In the genomic region with DNA sequence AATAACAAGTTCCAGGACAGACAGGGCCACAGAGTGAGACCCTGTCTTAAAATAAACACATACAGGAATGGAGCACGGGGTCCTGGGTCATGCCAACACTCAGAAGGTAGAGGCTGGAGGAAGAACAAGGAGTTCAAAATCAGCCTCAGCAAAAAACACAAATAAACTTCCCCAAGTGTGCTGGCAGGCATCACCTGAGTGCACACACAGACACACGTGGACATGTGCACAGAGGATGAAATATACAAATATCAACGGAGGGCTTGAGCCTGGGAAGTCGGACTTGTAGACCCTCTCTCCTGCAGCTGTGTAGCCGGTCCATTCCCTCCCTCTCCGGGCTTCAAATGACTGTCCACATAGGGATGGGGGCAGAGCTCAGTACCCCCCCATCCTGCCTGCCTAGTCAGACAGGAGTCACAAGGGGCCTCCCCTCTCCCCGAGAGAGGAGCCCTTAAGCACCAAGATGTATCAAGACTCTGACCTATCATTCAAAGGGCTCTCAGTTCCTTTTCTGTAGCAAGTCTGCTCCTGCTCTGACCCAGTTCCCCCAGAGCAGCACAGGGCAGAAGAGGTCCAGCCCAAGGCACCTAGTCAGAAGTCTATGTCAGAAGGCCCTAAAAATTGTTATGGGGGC, we compare ENCODE assay signal across 8 mouse cellular contexts. TPM values are rescaled to one million over a fixed set of nuclear protein-coding genes. Genes with fewer than 3 reads are reported as not detected.
DNase-seq lines count a peak whose midpoint lies in the region; ATAC-seq and TF ChIP-seq lines count a peak whose summit lies in the region.

No protein-coding gene starts in this region.

- no peak for ATAC-seq in limb, embryonic 15.5 days (ENCODE audit: insufficient number of reproducible peaks, low FRiP score, low TSS enrichment, low read depth)
- no peak for ATAC-seq in stomach, postnatal 0 days (ENCODE audit: low FRiP score, low TSS enrichment)
- no peak for ATAC-seq in activated CD4-positive, CD25-positive, alpha-beta regulatory T cell, adult 4 months

- H3K4me2 ChIP-seq in limb, embryonic 15.5 days = peak overlapping the region; percentile 82
- peak overlapping the region; percentile 66 for H3K4me2 ChIP-seq in stomach, postnatal 0 days (replicated peaks; ENCODE audit: low read depth)

- H3K27me3 ChIP-seq in limb, embryonic 15.5 days = no peaks in the 10 kb centered on the region
- no peaks in the 10 kb centered on the region for H3K27me3 ChIP-seq in stomach, postnatal 0 days (ENCODE audit: control insufficient read depth, insufficient read depth, low read length)

- WGBS in limb, embryonic 15.5 days = 16% methylated on average over 7 of the region's 7 CpGs
- WGBS in stomach, postnatal 0 days = 11% methylated on average over 7 of the region's 7 CpGs

- no peaks in the 10 kb centered on the region for H3K9me3 ChIP-seq in limb, embryonic 15.5 days
- no peaks in the 10 kb centered on the region for H3K9me3 ChIP-seq in stomach, postnatal 0 days (ENCODE audit: control insufficient read depth, low read length)

- intact Hi-C loops in left cerebral cortex, postnatal 14 days (cut with DNase I) = no loop called here

- no peak for TF ChIP-seq EP300 in stomach, postnatal 0 days (optimal IDR thresholded peaks at IDR 0.05)

- TF ChIP-seq CTCF in stomach, postnatal 0 days (IDR thresholded peaks at IDR 0.05; ENCODE audit: low read depth) = no peak

- H3K27ac ChIP-seq in limb, embryonic 15.5 days = peak overlapping the region; percentile 99
- peak overlapping the region; percentile 99 for H3K27ac ChIP-seq in stomach, postnatal 0 days (replicated peaks)

- H3K36me3 ChIP-seq in limb, embryonic 15.5 days = no peaks in the 10 kb centered on the region; the same call in 1 of the 2 replicates
- no peaks in the 10 kb centered on the region for H3K36me3 ChIP-seq in stomach, postnatal 0 days (ENCODE audit: control insufficient read depth, insufficient read depth, low read length)

- 0 out of 2 replicates have a peak overlapping the region, but pooled peaks have one; percentile 29 for H3K9ac ChIP-seq in limb, embryonic 15.5 days
- H3K9ac ChIP-seq in stomach, postnatal 0 days (ENCODE audit: low read length) = peak overlapping the region; percentile 43

- H3K4me3 ChIP-seq in limb, embryonic 15.5 days = peak overlapping the region; percentile 96
- peak overlapping the region; percentile 90 for H3K4me3 ChIP-seq in stomach, postnatal 0 days (ENCODE audit: low read depth, low read length)

- peak; percentile 33 for DNase-seq in embryo, embryonic 11 days
- DNase-seq in embryo, embryonic 9.5 days (ENCODE audit: extremely low spot score) = no peak
- DNase-seq in thymus, postnatal 4 days = peak; percentile 36
- no peak for DNase-seq in thymus, postnatal 36 days
- no peak for DNase-seq in stomach, postnatal 0 days (ENCODE audit: low spot score)
- DNase-seq in left cerebral cortex, postnatal 14 days (ENCODE audit: low spot score in 2 of 2) = no peak

- peaks cover 78% of the 10 kb centered on the region for H3K4me1 ChIP-seq in limb, embryonic 15.5 days
- peaks cover 28% of the 10 kb centered on the region for H3K4me1 ChIP-seq in stomach, postnatal 0 days (replicated peaks; ENCODE audit: control insufficient read depth, insufficient read depth)

RNA-seq across cellular contexts. Expression of a gene that starts 3.3 kb away (rescaled TPM):
- 36.8 and 37.0 TPM in 2 replicates for polyA plus RNA-seq in limb, embryonic 15.5 days (2015; fragmentation: Nextera tagmentation; extraction: Ambion mirVana)
- 8.6 and 10.7 TPM in 2 replicates for polyA plus RNA-seq in stomach, postnatal 0 days (2015; fragmentation: Nextera tagmentation; extraction: Ambion mirVana)
- 10 to 100 TPM; 26.6 to 28.5 TPM for total RNA-seq in left cerebral cortex, postnatal 14 days (2021)
- polyA plus RNA-seq in activated CD4-positive, CD25-positive, alpha-beta regulatory T cell, adult 4 months (2017; shearing (Covaris generic)) = 10 to 100 TPM; 13.5 to 17.5 TPM

RNA-seq across cellular contexts. Expression of a gene that starts 3.6 kb away (rescaled TPM):
- polyA plus RNA-seq in limb, embryonic 15.5 days (2015; fragmentation: Nextera tagmentation; extraction: Ambion mirVana) = 87.0 and 103 TPM in 2 replicates
- polyA plus RNA-seq in stomach, postnatal 0 days (2015; fragmentation: Nextera tagmentation; extraction: Ambion mirVana) = 50.1 and 54.9 TPM in 2 replicates
- 100 to 1,000 TPM in 1 of 2 experiments, 10 to 100 TPM in 1; 89.7 to 101 TPM for total RNA-seq in left cerebral cortex, postnatal 14 days (2021)
- polyA plus RNA-seq in activated CD4-positive, CD25-positive, alpha-beta regulatory T cell, adult 4 months (2017; shearing (Covaris generic)) = 10 to 100 TPM; 42.8 to 46.3 TPM

RNA-seq across cellular contexts. Expression of a gene that starts 34.2 kb away (rescaled TPM):
- polyA plus RNA-seq in limb, embryonic 15.5 days (2015; fragmentation: Nextera tagmentation; extraction: Ambion mirVana) = 70.4 and 79.6 TPM in 2 replicates
- 36.1 and 36.5 TPM in 2 replicates for polyA plus RNA-seq in stomach, postnatal 0 days (2015; fragmentation: Nextera tagmentation; extraction: Ambion mirVana)
- total RNA-seq in left cerebral cortex, postnatal 14 days (2021) = 10 to 100 TPM; 37.6 to 38.8 TPM
- 10 to 100 TPM; 55.0 to 74.4 TPM for polyA plus RNA-seq in activated CD4-positive, CD25-positive, alpha-beta regulatory T cell, adult 4 months (2017; shearing (Covaris generic))

RNA-seq across cellular contexts. Expression of a gene that starts 38.1 kb away (rescaled TPM):
- 8.8 and 9.2 TPM in 2 replicates for polyA plus RNA-seq in limb, embryonic 15.5 days (2015; fragmentation: Nextera tagmentation; extraction: Ambion mirVana)
- polyA plus RNA-seq in stomach, postnatal 0 days (2015; fragmentation: Nextera tagmentation; extraction: Ambion mirVana) = 4.9 and 5.1 TPM in 2 replicates
- 1 to 10 TPM; 3.8 to 4.6 TPM for total RNA-seq in left cerebral cortex, postnatal 14 days (2021)
- polyA plus RNA-seq in activated CD4-positive, CD25-positive, alpha-beta regulatory T cell, adult 4 months (2017; shearing (Covaris generic)) = 1 to 10 TPM; 1.5 to 2.9 TPM

RNA-seq across cellular contexts. Expression of a gene that starts 43.1 kb away (rescaled TPM):
- 16.3 and 17.3 TPM in 2 replicates for polyA plus RNA-seq in limb, embryonic 15.5 days (2015; fragmentation: Nextera tagmentation; extraction: Ambion mirVana)
- 7.5 and 8.2 TPM in 2 replicates for polyA plus RNA-seq in stomach, postnatal 0 days (2015; fragmentation: Nextera tagmentation; extraction: Ambion mirVana)
- 10 to 100 TPM; 20.8 to 21.9 TPM for total RNA-seq in left cerebral cortex, postnatal 14 days (2021)
- 1 to 10 TPM; 9.7 to 9.8 TPM for polyA plus RNA-seq in activated CD4-positive, CD25-positive, alpha-beta regulatory T cell, adult 4 months (2017; shearing (Covaris generic))

Comparison
In these comparisons a context has a peak if more than half of its experiments do, and no peak if none do; other contexts are left out.
1. DNase-seq: peak in embryo, embryonic 11 days (single experiment) and thymus, postnatal 4 days (single experiment); none in embryo, embryonic 9.5 days (single experiment), thymus, postnatal 36 days (0 of 2), stomach, postnatal 0 days (single experiment) and left cerebral cortex, postnatal 14 days (0 of 2).